Mouse (Mus musculus) gastrocnemius, adult 2 months (tissue): ENCODE data around the gene Il5ra. TPM values are rescaled to one million over a fixed set of nuclear protein-coding genes. Genes with fewer than 3 reads are reported as not detected.

Experiments used
- DNase-seq: peaks from one replicate; pipeline ENCODE4 v3.0.0; 2022
- H3K27ac ChIP-seq: fragments of 200-600 bp; 2 replicates; pipeline ENCODE4 v1.8.1; 2022; ENCODE audit warnings: mild to moderate bottlenecking
- H3K4me3 ChIP-seq: fragments of 200-600 bp; 2 replicates; pipeline ENCODE4 v1.8.1; 2022; ENCODE audit warnings: mild to moderate bottlenecking, moderate library complexity
- CTCF ChIP-seq: fragments of 200-600 bp; IDR thresholded peaks from 2 replicates; pipeline ENCODE4 v1.8.1; 2022; ENCODE audit warnings: antibody characterized with exemption, mild to moderate bottlenecking, moderate library complexity
- intact Hi-C: fragments of 180-260 bp; cut with DNase I; formaldehyde crosslinking; loops from one replicate; pipeline ENCODE4 v1.15.1; 2025
- long read RNA-seq, 2 experiments: library from polyadenylated mRNA; stranded (forward); transcript quantifications; one replicate each; pipeline ENCODE4 v2.0.0; 2021
- total RNA-seq, 2 experiments: library from RNA; stranded (reverse); gene quantifications; 2 replicates each; pipeline ENCODE4 v1.2.3; 2021

Gene Il5ra
- total RNA-seq = not detected
- long read RNA-seq, experiment 1 = 0 reads
- long read RNA-seq, experiment 2 = 0 reads

GRCm38 (mm10) chr6:106748887-106749388 is at the start of gene Il5ra:
Il5ra (minus strand) TSS chr6:106749037.
- no peak for TF ChIP-seq CTCF
- no peak within 1 kb of the TSS for H3K27ac ChIP-seq
- intact Hi-C loops = no loop called here

GRCm38 (mm10) chr6:106794094-106794814 is 45.4 kb upstream of the Il5ra start:
- intact Hi-C loops = no loop called here

More at GRCm38 (mm10) chr6:106748887-106749388, at the start of gene Il5ra:
- DNase-seq = no peak
- no peak within 1 kb of the TSS for H3K4me3 ChIP-seq

GRCm38 (mm10) chr6:106793621-106794020 is 44.8 kb upstream of the Il5ra start:
- intact Hi-C loops = no loop called here
- no peak overlapping the region for H3K27ac ChIP-seq
- no peak for DNase-seq
- TF ChIP-seq CTCF = no peak
- H3K4me3 ChIP-seq = no peak overlapping the region

More at GRCm38 (mm10) chr6:106794094-106794814, 45.4 kb upstream of the Il5ra start:
- TF ChIP-seq CTCF = no peak
- no peak overlapping the region for H3K27ac ChIP-seq
- no peak for DNase-seq
- H3K4me3 ChIP-seq = no peak overlapping the region

GRCm38 (mm10) chr6:106793088-106793487 is 44.3 kb upstream of the Il5ra start:
- no peak for DNase-seq
- intact Hi-C loops = no loop called here
- no peak for TF ChIP-seq CTCF

GRCm38 (mm10) chr6:106792486-106792885 is 43.6 kb upstream of the Il5ra start:
- no peak for TF ChIP-seq CTCF
- no peak overlapping the region for H3K4me3 ChIP-seq
- H3K27ac ChIP-seq = no peak overlapping the region
- no peak for DNase-seq
- intact Hi-C loops = no loop called here

More at GRCm38 (mm10) chr6:106793088-106793487, 44.3 kb upstream of the Il5ra start:
- no peak overlapping the region for H3K27ac ChIP-seq
- no peak overlapping the region for H3K4me3 ChIP-seq

GRCm38 (mm10) chr6:106791429-106791828 is 42.6 kb upstream of the Il5ra start:
- no peak for TF ChIP-seq CTCF
- Histone ChIP-seq H3K27ac (no peak overlapping the region), H3K4me3 (no peak overlapping the region)
- DNase-seq = no peak
- intact Hi-C loops = no loop called here

- no peak overlapping the region for H3K27ac ChIP-seq
- intact Hi-C loops = no loop called here
- DNase-seq = no peak
- H3K4me3 ChIP-seq = no peak overlapping the region
- TF ChIP-seq CTCF = no peak
Observed at GRCm38 (mm10) chr6:106787138-106787537, 38.3 kb upstream of the Il5ra start.

GRCm38 (mm10) chr6:106770046-106770445 is 21.2 kb upstream of the Il5ra start:
- no peak for TF ChIP-seq CTCF
- Histone ChIP-seq H3K27ac (no peak overlapping the region), H3K4me3 (peak overlapping the region; percentile 92)

GRCm38 (mm10) chr6:106769290-106769866 is 20.5 kb upstream of the Il5ra start:
- Histone ChIP-seq H3K27ac (peak overlapping the region; percentile 92), H3K4me3 (peak overlapping the region; percentile 92)
- TF ChIP-seq CTCF = no peak
- no peak for DNase-seq
- intact Hi-C loops = loop anchor here (5.0 kb wide), 1 partner anchor 33 kb away; the partner anchor contains the start of gene Crbn

More at GRCm38 (mm10) chr6:106770046-106770445, 21.2 kb upstream of the Il5ra start:
- intact Hi-C loops = no loop called here
- DNase-seq = no peak

GRCm38 (mm10) chr6:106768640-106769289 is 19.9 kb upstream of the Il5ra start, which contains the start of gene Trnt1:
Trnt1 (plus strand) TSS chr6:106769120.
- Histone ChIP-seq H3K4me3 (peak within 1 kb of the TSS; percentile 92), H3K27ac (peak within 1 kb of the TSS; percentile 92)
- intact Hi-C loops = loop anchor here (5.0 kb wide), 1 partner anchor 34 kb away; the partner anchor contains the start of gene Crbn
- DNase-seq = peak; percentile 99
- TF ChIP-seq CTCF = no peak

- TF ChIP-seq CTCF = no peak
- no peak for DNase-seq
- intact Hi-C loops = loop anchor here (5.0 kb wide), 1 partner anchor 36 kb away; the partner anchor contains the start of gene Crbn
- H3K4me3 ChIP-seq = no peak overlapping the region
- H3K27ac ChIP-seq = no peak overlapping the region
Observed at GRCm38 (mm10) chr6:106766774-106767173, 17.9 kb upstream of the Il5ra start.

- intact Hi-C loops = loop anchor here (5.0 kb wide), 1 partner anchor 36 kb away; the partner anchor contains the start of gene Crbn
- no peak overlapping the region for H3K4me3 ChIP-seq
- no peak for DNase-seq
- H3K27ac ChIP-seq = no peak overlapping the region
- no peak for TF ChIP-seq CTCF
Observed at GRCm38 (mm10) chr6:106765892-106766291, 17.1 kb upstream of the Il5ra start.

- TF ChIP-seq CTCF = no peak
- no peak for DNase-seq
- intact Hi-C loops = no loop called here
- no peak overlapping the region for H3K27ac ChIP-seq
- H3K4me3 ChIP-seq = no peak overlapping the region
Observed at GRCm38 (mm10) chr6:106761486-106761885, 12.6 kb upstream of the Il5ra start.
